Mouse (Mus musculus) bone marrow macrophage, adult 2 months (primary cell): ENCODE data around the gene Klhdc1. TPM values are rescaled to one million over a fixed set of nuclear protein-coding genes. Genes with fewer than 3 reads are reported as not detected.
A peak's percentile ranks its signal among the peaks of the same experiment; 100 is the strongest.

Experiments
- H3K27ac ChIP-seq: 2 replicates; pipeline ENCODE4 v1.5.1; 2012; ENCODE audit warnings: low read depth, low read length; ENCODE audit not compliant: insufficient read depth
- H3K4me1 ChIP-seq: 2 replicates; pipeline ENCODE4 v1.6.1; 2012; ENCODE audit warnings: low read length; ENCODE audit not compliant: control insufficient read depth, insufficient read depth
- H3K4me3 ChIP-seq: 2 replicates; pipeline ENCODE4 v1.5.1; 2012; ENCODE audit warnings: mild to moderate bottlenecking, low read length, moderate library complexity; ENCODE audit not compliant: insufficient read depth
- CTCF ChIP-seq: IDR thresholded peaks from 2 replicates; pipeline ENCODE4 v1.5.1; 2012; ENCODE audit warnings: low read depth, mild to moderate bottlenecking, low read length, moderate library complexity
- POLR2A ChIP-seq: IDR thresholded peaks from 2 replicates; pipeline ENCODE4 v1.6.1; 2012; ENCODE audit warnings: mild to moderate bottlenecking, low read depth, low read length, borderline replicate concordance
- polyA plus RNA-seq: library from polyadenylated mRNA; stranded (reverse); fragments of >200 nt; gene quantifications from 2 replicates; pipeline ENCODE4 v1.2.4, GENCODE M21; 2012; ENCODE audit not compliant: missing spikeins, insufficient read depth, insufficient read length

The Klhdc1 gene
- polyA plus RNA-seq, 1 experiment = 5.1 TPM

DNA sequence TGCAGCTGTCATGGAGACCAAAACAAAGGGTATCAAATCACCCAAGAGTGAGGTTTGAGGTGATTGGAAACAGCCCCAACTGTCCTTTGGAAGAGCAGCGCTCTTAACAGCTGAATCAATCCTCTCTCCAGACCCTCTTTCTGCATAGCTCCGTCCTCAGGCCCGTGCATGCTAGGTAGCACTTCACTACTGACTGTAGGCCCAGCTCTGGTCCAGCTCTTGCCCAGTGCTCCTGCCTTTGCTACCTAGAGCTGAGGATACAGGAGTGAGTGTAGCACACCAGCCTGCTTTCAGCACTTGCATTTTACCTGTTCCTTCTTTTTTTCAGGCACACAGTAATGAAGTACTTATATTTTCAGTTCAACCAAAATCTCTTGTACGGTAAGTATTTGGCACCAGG is 68.7 kb downstream of the Klhdc1 start:
- H3K4me1 ChIP-seq = no peaks in the 10 kb centered on the region

DNA sequence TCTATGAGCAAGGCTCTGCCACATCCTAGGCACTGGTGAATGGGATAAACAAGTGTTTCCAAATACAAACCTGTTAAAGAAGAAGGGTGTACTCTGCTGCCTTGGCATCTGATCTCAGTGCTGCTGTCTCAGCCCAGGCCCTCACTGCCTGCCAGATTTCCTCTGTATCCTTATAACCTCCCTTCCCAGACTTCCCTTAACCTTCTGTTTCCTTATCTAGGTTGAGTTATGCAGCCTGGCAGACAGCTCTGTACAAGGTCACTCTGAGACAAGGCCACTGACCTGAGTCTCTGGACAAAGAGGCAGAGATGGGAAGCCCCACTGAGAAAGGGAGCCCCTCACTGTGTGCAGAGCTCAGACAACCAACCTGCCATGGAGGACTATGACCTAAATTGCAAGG is 77.5 kb downstream of the Klhdc1 start:
- Histone ChIP-seq H3K4me3 (no peak overlapping the region), H3K27ac (no peak overlapping the region), H3K4me1 (no peaks in the 10 kb centered on the region)
- TF ChIP-seq POLR2A = no peak
- no peak for TF ChIP-seq CTCF

More for the DNA sequence above, 68.7 kb downstream of the Klhdc1 start:
- TF ChIP-seq CTCF = no peak
- TF ChIP-seq POLR2A = no peak
- H3K27ac ChIP-seq = no peak overlapping the region
- H3K4me3 ChIP-seq = no peak overlapping the region

- peak overlapping the region; percentile 78; the same call in 1 of the 2 replicates for H3K27ac ChIP-seq
- TF ChIP-seq CTCF = no peak
- no peak for TF ChIP-seq POLR2A
- no peak overlapping the region for H3K4me3 ChIP-seq
- peaks cover 13% of the 10 kb centered on the region for H3K4me1 ChIP-seq
These were observed 90.2 kb downstream of the Klhdc1 start for GRCm38 (mm10) chr12:69331187-69331586.

DNA sequence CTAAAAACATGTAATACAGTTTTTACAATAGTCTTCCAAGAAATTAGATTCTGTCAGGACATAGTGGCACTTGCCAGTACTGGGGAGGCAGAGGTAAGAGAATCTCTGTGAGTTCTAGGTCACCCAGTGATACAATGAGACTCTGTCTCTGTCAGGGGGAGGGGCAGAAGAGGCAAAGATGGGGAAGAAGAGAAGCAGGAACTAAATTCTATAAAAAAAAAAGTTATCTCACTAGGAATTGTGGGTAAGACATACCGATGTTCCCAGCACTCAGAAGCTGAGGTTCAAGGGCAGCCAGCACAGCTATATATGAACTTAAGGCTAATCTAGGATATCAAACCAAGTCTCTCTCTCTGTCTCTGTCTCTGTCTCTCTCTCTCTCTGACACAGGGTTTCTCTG is 91.2 kb downstream of the Klhdc1 start:
- Histone ChIP-seq H3K4me1 (peaks cover 13% of the 10 kb centered on the region), H3K4me3 (no peak overlapping the region), H3K27ac (peak overlapping the region; percentile 92)
- TF ChIP-seq CTCF (no peak), POLR2A (no peak)

- H3K4me1 ChIP-seq = peaks cover 13% of the 10 kb centered on the region
- H3K4me3 ChIP-seq = no peak overlapping the region
- no peak overlapping the region for H3K27ac ChIP-seq
- TF ChIP-seq POLR2A (no peak), CTCF (no peak)
These were observed 92.6 kb downstream of the Klhdc1 start for GRCm38 (mm10) chr12:69333547-69333946.

Other genes with a start within 250 kb of the Klhdc1 start
- 1,903 and 2,167 TPM in 2 replicates for gene Rps29, start 82.0 kb upstream of the Klhdc1 start, polyA plus RNA-seq
- 5.7 and 6.3 TPM in 2 replicates for gene Lrr1, start 72.4 kb upstream of the Klhdc1 start, polyA plus RNA-seq
- gene Rpl36al, start 57.1 kb upstream of the Klhdc1 start, polyA plus RNA-seq = 390 and 430 TPM in 2 replicates
- gene Mgat2, start 57.0 kb upstream of the Klhdc1 start, polyA plus RNA-seq = 58.3 and 60.4 TPM in 2 replicates
- 3.6 and 4.5 TPM in 2 replicates for gene Gm49383, start 44.1 kb upstream of the Klhdc1 start, polyA plus RNA-seq
- 1.6 and 2.1 TPM in 2 replicates for gene Dnaaf2, start 42.7 kb upstream of the Klhdc1 start, polyA plus RNA-seq
- gene Gm49384, start 36.9 kb upstream of the Klhdc1 start, polyA plus RNA-seq = 10.5 and 10.6 TPM in 2 replicates
- gene Pole2, start 13.0 kb upstream of the Klhdc1 start, polyA plus RNA-seq = 9.3 and 10.2 TPM in 2 replicates
- 17.3 and 19.3 TPM in 2 replicates for gene Klhdc2, start 55.5 kb downstream of the Klhdc1 start, polyA plus RNA-seq
- gene Nemf, start 116.0 kb downstream of the Klhdc1 start, polyA plus RNA-seq = 52.9 and 57.9 TPM in 2 replicates
- 162 and 174 TPM in 2 replicates for gene Arf6, start 131.0 kb downstream of the Klhdc1 start, polyA plus RNA-seq
- not detected in 2 replicates for gene Gm9887, start 131.3 kb downstream of the Klhdc1 start, polyA plus RNA-seq